Mouse (Mus musculus) olfactory bulb, adult 2 months (tissue): ENCODE measurements around the gene Plekhg1.

Experiments
- CTCF ChIP-seq: fragments of 200-500 bp; IDR thresholded peaks from 2 replicates; pipeline ENCODE4 v1.5.1; 2012; ENCODE audit warnings: low read depth, mild to moderate bottlenecking, low read length, moderate library complexity; ENCODE audit not compliant: insufficient read depth
- POLR2A ChIP-seq: fragments of 200-500 bp; IDR thresholded peaks from 2 replicates; pipeline ENCODE4 v1.6.1; 2012; ENCODE audit warnings: mild to moderate bottlenecking, low read depth, low read length, moderate library complexity; ENCODE audit not compliant: insufficient read depth

- TF ChIP-seq POLR2A, result no peak
- TF ChIP-seq CTCF, result no peak
Measured at GRCm38 (mm10) chr10:3978326-3978725, 238.2 kb downstream of the Plekhg1 start.
